Mouse (Mus musculus): Measurements from ENCODE around the gene Ltv1.

GRCm38 (mm10) chr10:13220061-13220460 is 27.1 kb upstream of the Ltv1 start:
- TF ChIP-seq CTCF (IDR thresholded peaks at IDR 0.05; ENCODE audit: extremely low read depth, insufficient read depth, insufficient read length, insufficient replicate concordance): no peak
- no peak for TF ChIP-seq POLR2A (IDR thresholded peaks at IDR 0.05; ENCODE audit: low read depth, low read length)

Measured in spleen, adult 2 months (tissue).